Mouse (Mus musculus) midbrain, embryonic 14.5 days (tissue): Measurements from ENCODE around the gene Ntrk2. TPM values are rescaled to one million over a fixed set of nuclear protein-coding genes. Genes with fewer than 3 reads are reported as not detected.
"Not testable (repeated sequence)": the region's sequence is repeated elsewhere in the genome, so short reads cannot be mapped to it uniquely, and the experiment has no call there.

Source experiments
- ATAC-seq: fragments of 200-750 bp; cut with Nextera tagmentation; 2 replicates; pipeline ENCODE4 v1.8.0; 2017; ENCODE audit warnings: moderate number of reproducible peaks, moderate library complexity; ENCODE audit not compliant: low FRiP score, low TSS enrichment
- DNase-seq: peaks from one replicate; pipeline ENCODE4 v3.0.0-alpha.2; 2015
- H3K27ac ChIP-seq: fragments of 300-500 bp; sonication (generic); replicated peaks from 2 replicates; pipeline ENCODE4 v1.5.1; 2014; ENCODE audit warnings: mild to moderate bottlenecking, low read depth, low read length, moderate library complexity
- H3K27me3 ChIP-seq: fragments of 300-500 bp; sonication (generic); 2 replicates; pipeline ENCODE4 v1.6.1; 2014; ENCODE audit warnings: low read length, control low read depth, mixed read lengths; ENCODE audit not compliant: control insufficient read depth, insufficient read depth
- H3K36me3 ChIP-seq: fragments of 300-500 bp; sonication (generic); 2 replicates; pipeline ENCODE4 v1.6.1; 2014; ENCODE audit warnings: low read length, control low read depth; ENCODE audit not compliant: control insufficient read depth, insufficient read depth
- H3K4me1 ChIP-seq: fragments of 300-500 bp; sonication (generic); 2 replicates; pipeline ENCODE4 v1.6.1; 2014; ENCODE audit warnings: mild to moderate bottlenecking, antibody characterized with exemption, low read length, control low read depth; ENCODE audit not compliant: control insufficient read depth, insufficient read depth
- H3K4me2 ChIP-seq: fragments of 300-500 bp; sonication (generic); 2 replicates; pipeline ENCODE4 v1.6.1; 2014; ENCODE audit warnings: mild to moderate bottlenecking, low read length, moderate library complexity
- H3K4me3 ChIP-seq: fragments of 300-500 bp; sonication (generic); replicated peaks from 2 replicates; pipeline ENCODE4 v1.5.1; 2014; ENCODE audit warnings: low read depth, low read length
- H3K9ac ChIP-seq: fragments of 300-500 bp; sonication (generic); replicated peaks from 2 replicates; pipeline ENCODE4 v1.6.1; 2014; ENCODE audit warnings: mild to moderate bottlenecking, low read length, moderate library complexity
- H3K9me3 ChIP-seq: fragments of 300-500 bp; sonication (generic); 2 replicates; pipeline ENCODE4 v1.6.1; 2016; ENCODE audit warnings: low read length, control low read depth, mixed read lengths; ENCODE audit not compliant: control insufficient read depth
- WGBS: fragments of 180-500 bp; shearing (Covaris S2); extraction: QIAGEN DNeasy Blood & Tissue Kit; methylation state at CpG from one replicate; pipeline ENCODE4 v1.1.7; 2014; 5-methylcytosine and 5-hydroxymethylcytosine counted together
- polyA plus RNA-seq: library from polyadenylated mRNA; unstranded; fragments of >200 nt; fragmentation: Nextera tagmentation; extraction: Ambion mirVana; gene quantifications from 2 replicates; pipeline ENCODE4 v1.2.1, GENCODE M21; 2014

Gene Ntrk2
- polyA plus RNA-seq, 1 experiment from 2014 or later: 96.7 TPM

DNA sequence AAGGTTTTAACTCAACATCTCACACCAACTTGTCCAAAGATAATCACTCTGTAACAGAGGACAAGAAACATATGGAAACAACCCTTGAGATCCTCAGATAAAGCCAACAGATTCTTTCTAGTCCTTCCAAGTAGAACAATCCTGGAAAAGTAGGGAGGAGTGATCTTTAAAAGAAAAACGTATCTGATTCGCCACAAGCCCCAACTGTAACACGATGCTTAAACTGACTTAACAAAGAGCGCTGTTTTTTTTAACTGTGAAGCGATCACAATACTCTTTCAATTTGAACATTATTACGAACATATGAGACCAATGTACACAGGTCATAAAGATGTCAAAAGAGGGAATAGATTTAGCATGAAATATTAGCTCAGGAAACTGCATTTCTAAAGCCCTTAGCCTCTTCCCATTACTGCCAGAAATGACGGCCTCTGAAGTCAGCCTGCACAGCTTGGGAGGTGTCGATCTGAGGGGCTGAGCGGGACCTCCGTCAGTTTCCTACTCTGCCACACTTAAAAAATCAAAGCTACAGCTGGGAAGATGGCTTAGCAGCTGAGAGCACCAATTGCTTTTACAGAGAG, 289.5 kb downstream of the Ntrk2 start:
- no peaks in the 10 kb centered on the region for H3K36me3 ChIP-seq
- H3K4me3 ChIP-seq: no peak overlapping the region
- H3K9ac ChIP-seq: no peak overlapping the region
- no peak overlapping the region for H3K4me2 ChIP-seq
- ATAC-seq (no peak), DNase-seq (no peak)
- peaks cover 50% of the 10 kb centered on the region for H3K4me1 ChIP-seq
- H3K27ac ChIP-seq: no peak overlapping the region; the same call in 1 of the 2 replicates
- no peaks in the 10 kb centered on the region for H3K9me3 ChIP-seq
- 43% methylated on average over 10 of the region's 10 CpGs for WGBS
- no peaks in the 10 kb centered on the region for H3K27me3 ChIP-seq

DNA sequence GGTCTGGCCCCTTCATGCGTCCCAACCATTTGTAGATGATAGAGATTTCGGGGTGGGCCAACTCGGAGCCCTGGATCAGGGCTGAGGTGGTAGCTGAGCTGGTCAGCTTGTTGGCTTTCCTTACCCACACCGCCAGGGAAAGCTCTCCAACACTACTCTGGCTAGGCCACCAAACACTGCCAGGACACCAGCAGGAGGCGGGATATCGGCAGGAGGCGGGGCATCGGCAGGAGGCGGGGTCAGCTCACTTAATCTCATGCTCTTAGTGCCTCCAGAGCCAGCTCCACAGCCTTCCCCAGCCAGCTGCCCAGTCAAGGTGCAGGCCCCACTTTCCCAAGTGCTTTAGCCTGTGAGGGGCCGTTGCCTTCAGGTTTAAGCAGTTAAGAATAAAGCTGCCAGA, 293.7 kb downstream of the Ntrk2 start:
- H3K36me3 ChIP-seq: no peaks in the 10 kb centered on the region
- ATAC-seq (no peak), DNase-seq (no peak)
- no peak overlapping the region for H3K27ac ChIP-seq
- no peak overlapping the region for H3K9ac ChIP-seq
- no peak overlapping the region for H3K4me3 ChIP-seq
- H3K27me3 ChIP-seq: no peaks in the 10 kb centered on the region
- peaks cover 9% of the 10 kb centered on the region for H3K4me1 ChIP-seq
- H3K4me2 ChIP-seq: no peak overlapping the region
- 48% methylated on average over 10 of the region's 10 CpGs for WGBS
- no peaks in the 10 kb centered on the region for H3K9me3 ChIP-seq

DNA sequence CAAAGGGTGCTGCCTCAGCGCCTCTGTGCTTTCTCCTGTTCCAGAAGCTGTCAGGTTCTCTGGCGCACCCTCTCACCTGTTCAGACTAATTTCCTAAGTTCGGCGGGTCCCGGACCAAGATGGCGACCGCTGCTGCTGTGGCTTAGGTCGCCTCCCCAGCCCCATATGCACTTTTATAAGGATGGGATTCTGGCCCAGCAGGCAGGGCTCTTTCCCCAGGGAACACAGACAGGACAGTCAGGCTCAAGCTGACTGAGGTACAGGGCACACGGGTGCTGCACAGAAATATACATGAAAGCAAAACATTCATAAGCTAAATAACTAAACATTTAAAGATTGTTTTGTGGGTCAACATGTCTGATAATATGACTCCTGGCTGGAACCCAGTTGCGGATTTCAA, 301.4 kb downstream of the Ntrk2 start:
- not testable (repeated sequence) for DNase-seq, H3K27me3 ChIP-seq, H3K4me3 ChIP-seq, H3K36me3 ChIP-seq, H3K4me2 ChIP-seq, H3K9me3 ChIP-seq, H3K9ac ChIP-seq, ATAC-seq, H3K4me1 ChIP-seq, H3K27ac ChIP-seq
- 94% methylated on average over 10 of the region's 10 CpGs for WGBS

DNA sequence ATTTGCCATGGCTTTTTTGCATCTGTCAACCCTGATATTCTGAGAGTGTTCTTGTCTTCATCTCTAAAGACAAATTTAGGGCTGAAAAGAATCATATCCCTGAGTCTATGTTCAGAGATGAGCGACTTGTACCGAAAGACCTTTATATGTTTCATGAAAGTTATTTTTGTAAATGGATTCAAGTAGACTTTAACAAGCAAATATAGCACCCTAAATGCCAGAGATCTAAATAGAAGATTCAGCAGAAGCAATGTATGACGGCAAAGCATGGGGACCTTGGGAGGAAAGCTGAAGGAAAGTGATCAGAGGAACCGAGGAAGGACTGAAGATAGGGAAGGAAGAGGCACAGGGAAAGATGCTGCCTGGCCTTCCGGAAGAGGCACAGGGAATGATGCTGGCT, 303.7 kb downstream of the Ntrk2 start:
- ATAC-seq (no peak), DNase-seq (no peak)
- Histone ChIP-seq H3K4me1 (no peaks in the 10 kb centered on the region), H3K4me2 (no peak overlapping the region), H3K9ac (no peak overlapping the region), H3K27ac (no peak overlapping the region), H3K4me3 (no peak overlapping the region), H3K27me3 (no peaks in the 10 kb centered on the region), H3K9me3 (peaks cover 6% of the 10 kb centered on the region), H3K36me3 (no peaks in the 10 kb centered on the region)
- 93% methylated on average over 5 of the region's 5 CpGs for WGBS

DNA sequence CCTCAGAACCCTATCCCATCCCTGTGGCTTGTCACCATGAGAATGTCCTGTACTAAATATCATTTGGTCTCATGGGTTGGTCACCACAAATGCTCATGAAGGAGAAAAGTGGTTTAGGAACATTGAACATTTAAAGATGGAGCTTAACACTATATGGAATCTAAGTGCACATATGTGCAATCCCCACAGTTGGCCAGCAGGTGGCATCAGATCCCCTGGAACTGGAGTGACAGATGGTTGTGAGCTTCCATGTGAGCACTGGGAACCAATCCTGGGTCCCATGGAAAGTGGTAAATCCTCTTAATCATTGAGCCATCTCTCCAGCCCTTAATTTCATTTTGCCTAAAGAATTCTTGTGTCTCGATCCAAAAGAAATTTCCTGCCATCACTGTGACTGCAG, 308.3 kb downstream of the Ntrk2 start:
- Histone ChIP-seq H3K36me3 (no peaks in the 10 kb centered on the region), H3K9ac (no peak overlapping the region), H3K4me2 (no peak overlapping the region), H3K4me3 (no peak overlapping the region), H3K4me1 (no peaks in the 10 kb centered on the region), H3K9me3 (peaks cover 10% of the 10 kb centered on the region), H3K27me3 (no peaks in the 10 kb centered on the region), H3K27ac (no peak overlapping the region)
- ATAC-seq (no peak), DNase-seq (no peak)
- 100% methylated on average over 1 of the region's 1 CpGs for WGBS

DNA sequence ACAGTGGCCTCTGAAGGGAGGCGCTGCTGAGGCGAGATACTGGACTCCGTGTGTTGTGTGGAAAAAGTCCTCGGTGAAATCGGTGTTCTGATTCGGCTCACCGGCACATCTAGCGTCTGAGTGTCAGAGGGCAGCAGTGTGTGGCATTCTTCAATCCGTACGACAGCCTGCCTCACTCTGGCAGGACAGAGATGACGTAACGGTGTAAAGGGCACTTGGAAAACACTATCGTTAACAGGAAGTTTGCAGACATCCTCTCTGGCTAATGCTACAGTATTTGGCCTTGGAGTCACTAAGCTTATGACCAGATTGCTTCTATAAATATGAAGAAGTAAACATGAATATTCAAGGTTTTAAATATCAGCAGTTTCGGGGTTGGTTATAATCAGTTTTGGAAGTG, 309.2 kb downstream of the Ntrk2 start:
- Histone ChIP-seq H3K9ac (no peak overlapping the region), H3K27me3 (no peaks in the 10 kb centered on the region), H3K4me1 (no peaks in the 10 kb centered on the region), H3K36me3 (no peaks in the 10 kb centered on the region), H3K4me3 (no peak overlapping the region), H3K9me3 (peaks cover 10% of the 10 kb centered on the region), H3K4me2 (no peak overlapping the region), H3K27ac (no peak overlapping the region)
- DNase-seq (no peak), ATAC-seq (no peak)
- 97% methylated on average over 14 of the region's 14 CpGs for WGBS

DNA sequence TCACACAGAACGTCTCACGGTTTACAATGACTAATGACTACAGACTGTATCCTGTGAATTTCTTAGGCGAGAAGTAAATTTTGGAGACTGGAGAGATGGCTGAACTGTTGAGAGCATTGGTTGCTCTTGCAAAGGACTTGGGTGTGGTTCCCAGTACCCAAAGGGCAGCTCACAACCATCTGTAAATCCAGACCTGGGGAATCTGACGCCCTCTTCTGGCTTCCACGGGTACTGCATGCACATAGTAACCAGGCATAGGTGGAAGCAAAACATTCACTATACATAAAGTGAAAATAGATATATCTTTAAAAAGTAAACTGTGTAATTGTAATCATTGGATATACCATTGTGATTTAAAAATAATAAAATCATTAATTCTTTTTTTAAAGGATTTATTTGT, 310.9 kb downstream of the Ntrk2 start:
- H3K4me3 ChIP-seq: no peak overlapping the region
- no peaks in the 10 kb centered on the region for H3K36me3 ChIP-seq
- H3K4me1 ChIP-seq: no peaks in the 10 kb centered on the region
- ATAC-seq (no peak), DNase-seq (no peak)
- H3K27ac ChIP-seq: no peak overlapping the region
- no peak overlapping the region for H3K9ac ChIP-seq
- 89% methylated on average over 5 of the region's 5 CpGs for WGBS
- no peak overlapping the region for H3K4me2 ChIP-seq
- H3K9me3 ChIP-seq: peaks cover 10% of the 10 kb centered on the region
- H3K27me3 ChIP-seq: no peaks in the 10 kb centered on the region

DNA sequence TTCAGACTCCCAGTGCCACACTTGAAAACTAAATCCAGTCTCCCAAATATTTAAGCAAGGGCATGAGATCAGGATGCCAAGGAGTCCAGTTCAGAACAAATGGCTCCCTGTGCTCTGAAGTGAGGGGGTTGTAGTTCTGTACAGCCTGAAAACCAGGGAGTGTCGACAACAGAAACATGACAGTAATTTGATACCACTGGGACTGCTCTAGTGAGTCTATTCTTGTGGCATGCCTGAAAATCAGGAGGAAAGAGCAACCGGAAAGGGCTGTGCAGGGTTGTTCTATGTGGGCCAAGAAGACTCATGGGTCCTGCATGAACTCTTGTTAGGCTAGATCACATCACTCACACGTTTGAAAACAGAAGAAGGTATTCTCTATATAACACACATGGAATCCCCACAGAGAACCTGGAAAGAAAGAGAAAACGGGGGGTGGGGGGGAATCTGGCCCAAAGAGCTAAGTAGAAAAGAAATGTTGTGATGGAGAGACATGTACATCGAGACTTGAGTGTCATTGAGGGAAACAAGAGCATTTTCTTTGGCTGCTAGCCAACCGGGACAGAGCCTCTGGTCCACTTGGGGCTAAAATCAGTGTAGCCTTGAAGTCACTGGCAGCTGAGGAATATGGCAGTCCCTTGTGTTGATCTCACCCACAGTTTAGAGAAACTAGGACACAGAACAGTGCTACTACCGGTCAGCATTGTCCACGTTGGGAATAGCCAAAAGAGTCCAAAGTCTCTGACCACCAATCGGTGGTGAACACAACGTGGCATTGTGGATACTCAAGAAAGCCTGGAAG, 313.4 kb downstream of the Ntrk2 start:
- H3K4me3 ChIP-seq: no peak overlapping the region
- H3K27me3 ChIP-seq: no peaks in the 10 kb centered on the region
- no peaks in the 10 kb centered on the region for H3K4me1 ChIP-seq
- no peak overlapping the region; the same call in 1 of the 2 replicates for H3K27ac ChIP-seq
- DNase-seq (no peak), ATAC-seq (no peak)
- WGBS: 80% methylated on average over 10 of the region's 10 CpGs
- H3K4me2 ChIP-seq: no peak overlapping the region
- peaks cover 7% of the 10 kb centered on the region for H3K9me3 ChIP-seq
- no peak overlapping the region for H3K9ac ChIP-seq
- no peaks in the 10 kb centered on the region for H3K36me3 ChIP-seq
